Mouse (Mus musculus): ENCODE data around the gene Gm1110. TPM values are rescaled to one million over a fixed set of nuclear protein-coding genes. Genes with fewer than 3 reads are reported as not detected.
"Not testable (repeated sequence)": the region's sequence is repeated elsewhere in the genome, so short reads cannot be mapped to it uniquely, and the experiment has no call there.

Gene Gm1110
- total RNA-seq (2014; fragmentation: Nextera tagmentation) (not detected in 2 replicates), total RNA-seq (2017) (not detected in 2 replicates)

DNA sequence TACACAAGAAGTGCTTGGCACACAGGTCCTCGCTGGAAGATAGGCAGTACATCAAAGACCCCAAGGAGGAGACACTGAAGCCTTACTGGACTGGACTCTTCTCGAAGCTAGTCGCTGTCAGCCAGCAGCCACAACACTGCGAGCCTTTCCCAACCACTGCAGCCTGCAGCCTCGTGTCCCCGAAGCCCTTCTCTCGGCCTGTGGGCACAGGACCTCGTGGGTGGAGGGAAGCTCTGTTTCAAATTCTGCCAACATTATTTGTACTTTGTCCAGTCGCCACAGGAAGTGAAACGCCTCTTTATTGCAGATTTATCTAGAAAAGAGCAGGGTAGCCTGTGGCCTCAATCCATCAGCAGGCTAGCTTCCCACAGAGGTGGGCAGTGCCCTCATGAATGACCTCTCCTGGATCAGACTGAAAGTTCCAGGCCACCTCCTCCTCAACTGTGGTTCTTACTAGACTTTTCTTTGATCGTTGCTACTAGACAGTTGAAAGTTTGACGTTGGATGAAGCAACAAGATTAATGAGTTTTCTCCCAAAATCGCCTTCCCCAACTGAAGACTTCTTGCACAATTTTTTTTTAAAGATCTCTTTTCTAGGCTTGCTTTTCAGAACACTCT lies at the start of gene Gm1110:
Gene Gm1110 (minus strand): TSS at position 203 of the 618 bp plus-strand sequence.
- no peak for ATAC-seq (replicated peaks; ENCODE audit: low FRiP score, low TSS enrichment, poor library complexity, severe bottlenecking)

DNA sequence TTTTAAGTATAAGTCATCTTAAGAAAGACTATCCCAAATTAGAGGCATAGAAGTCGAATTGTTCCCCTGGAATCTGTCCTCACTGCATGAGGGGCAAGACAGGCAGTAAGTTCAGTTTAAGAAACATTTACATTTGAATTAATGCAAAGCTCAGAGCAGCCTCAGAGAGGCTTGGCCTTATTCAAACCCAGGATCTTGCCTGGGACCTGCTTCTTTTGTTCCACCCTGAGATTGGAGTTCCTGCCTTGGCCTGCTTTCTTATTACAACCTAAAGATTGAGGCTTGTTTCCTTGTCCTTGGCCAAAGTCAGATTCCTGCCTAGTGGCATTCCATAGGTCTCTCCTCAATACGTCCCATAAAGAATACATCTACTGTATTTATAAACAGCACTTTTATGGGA lies 24.9 kb upstream of the Gm1110 start:
- no peak for ATAC-seq (replicated peaks; ENCODE audit: low FRiP score, low TSS enrichment, poor library complexity, severe bottlenecking)

DNA sequence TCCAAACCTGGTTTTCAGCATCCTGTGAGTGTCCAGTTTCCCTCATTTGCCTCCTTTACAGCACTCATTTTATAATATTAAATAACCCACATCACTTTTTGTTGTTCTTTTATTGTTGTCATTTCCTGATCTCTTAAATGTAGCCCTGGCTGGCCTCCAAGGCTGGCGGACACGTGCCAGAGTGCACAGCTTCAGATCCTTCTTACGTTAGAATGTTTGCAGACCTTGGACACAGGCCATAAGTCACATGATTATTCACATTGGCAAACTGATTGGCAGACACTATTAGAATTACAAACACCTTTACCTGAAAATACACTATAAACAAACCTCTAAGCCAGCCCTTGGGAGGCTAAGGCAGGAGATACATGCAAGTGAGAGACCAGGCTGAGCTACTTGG lies 1.2 kb upstream of the Gm1110 start:
- ATAC-seq (replicated peaks; ENCODE audit: low FRiP score, low TSS enrichment, poor library complexity, severe bottlenecking): no peak

DNA sequence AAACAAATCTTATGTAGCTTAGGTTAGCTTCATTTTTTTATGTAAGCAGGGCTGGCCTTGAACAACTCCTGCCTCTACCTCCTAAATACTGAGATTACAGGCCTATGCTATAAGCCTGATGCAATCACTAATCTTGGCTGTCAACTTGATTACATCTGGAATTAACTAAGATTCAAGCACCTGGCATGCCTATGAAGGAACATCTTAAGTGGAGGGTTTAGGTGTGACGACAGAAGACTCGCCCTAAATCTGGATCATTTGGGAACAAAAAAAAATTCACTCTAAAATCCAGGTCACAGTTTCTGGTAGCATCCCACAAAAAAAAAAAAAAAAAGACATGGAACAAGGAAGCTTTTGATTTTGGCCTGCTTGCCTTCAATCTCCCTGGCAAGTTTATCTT lies 3.1 kb downstream of the Gm1110 start:
- ATAC-seq (replicated peaks; ENCODE audit: low FRiP score, low TSS enrichment, poor library complexity, severe bottlenecking): no peak

DNA sequence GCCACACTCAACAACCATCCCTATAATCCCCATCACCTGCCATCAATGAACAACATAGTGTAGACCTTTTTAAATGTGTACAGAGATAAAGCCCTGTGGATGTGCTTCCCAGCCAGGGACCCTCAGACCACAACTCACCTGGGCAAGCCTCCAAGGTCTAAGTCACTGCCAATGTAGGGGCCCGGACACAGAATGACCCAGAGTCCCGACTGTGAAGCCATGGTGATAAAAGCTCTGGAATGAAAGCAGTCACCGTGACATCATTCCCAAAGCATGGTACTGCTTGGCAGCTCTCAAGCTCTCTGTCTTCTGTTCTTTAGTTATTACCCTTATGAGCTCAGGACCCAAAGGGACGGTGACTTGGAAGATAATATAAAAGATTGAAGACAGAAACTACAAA lies 9.8 kb downstream of the Gm1110 start:
- no peak for ATAC-seq (replicated peaks; ENCODE audit: low FRiP score, low TSS enrichment, poor library complexity, severe bottlenecking)

DNA sequence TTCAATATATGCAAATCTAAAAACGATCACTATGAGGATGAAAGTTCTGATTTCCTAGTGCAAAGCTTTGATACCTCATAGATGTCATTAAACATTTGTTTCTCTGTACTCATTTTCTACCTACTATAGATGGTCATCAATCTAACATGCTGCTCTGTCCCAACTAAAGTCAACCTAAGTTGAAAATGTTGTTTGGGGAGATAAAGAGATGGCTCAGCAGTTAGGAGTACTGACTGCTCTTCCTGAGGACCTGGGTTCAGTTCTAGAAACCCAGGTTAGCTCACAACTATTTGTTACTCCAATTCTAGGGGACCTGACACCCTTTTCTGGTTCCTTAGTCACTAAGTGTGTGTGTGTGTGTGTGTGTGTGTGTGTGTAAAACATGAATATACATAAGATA lies 11.7 kb downstream of the Gm1110 start:
- ATAC-seq (replicated peaks; ENCODE audit: low FRiP score, low TSS enrichment, poor library complexity, severe bottlenecking): no peak

DNA sequence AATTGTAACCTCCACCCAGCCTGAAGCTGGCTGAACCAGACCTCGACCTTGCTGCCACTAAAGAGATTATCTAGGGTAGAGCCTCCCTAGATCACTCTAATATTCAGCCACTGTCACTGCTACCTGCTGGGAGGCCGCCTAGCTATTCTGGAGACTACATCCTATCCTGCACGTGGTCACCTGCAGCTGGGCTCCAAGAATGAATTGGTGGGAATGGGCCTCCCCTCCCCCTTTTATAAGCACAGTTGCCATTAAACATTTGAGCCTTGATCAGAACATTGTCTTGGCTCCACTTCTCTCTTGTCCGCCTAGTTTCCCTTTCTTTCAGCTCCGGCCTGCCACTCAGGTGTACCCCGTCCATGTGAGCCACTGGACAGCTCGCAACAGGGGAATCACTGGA lies 53.1 kb downstream of the Gm1110 start:
- ATAC-seq (replicated peaks; ENCODE audit: low FRiP score, low TSS enrichment, poor library complexity, severe bottlenecking): not testable (repeated sequence)

DNA sequence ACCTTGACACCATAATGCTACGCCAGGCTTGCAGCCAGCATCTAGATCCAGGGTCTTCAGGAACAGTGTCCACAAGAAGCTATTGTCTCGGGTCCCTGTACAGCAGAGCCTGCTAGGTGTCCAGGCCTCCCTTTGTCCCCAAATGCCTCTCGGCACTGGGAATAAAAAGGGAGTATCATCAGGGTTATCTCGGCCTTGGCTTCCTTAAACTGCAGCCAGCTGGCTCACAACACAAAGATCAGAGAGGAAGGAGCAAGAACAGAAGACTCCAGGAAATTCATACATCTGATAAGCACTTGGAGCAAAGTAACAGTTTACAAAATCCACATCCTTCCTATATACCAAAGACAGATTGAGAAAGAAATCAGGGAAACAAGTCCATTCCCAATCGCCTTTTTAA lies 62.2 kb downstream of the Gm1110 start, which contains the start of gene Glb1l3:
Gene Glb1l3 (minus strand): TSS at position 140 of the 400 bp plus-strand sequence.
- no peak for ATAC-seq (replicated peaks; ENCODE audit: low FRiP score, low TSS enrichment, poor library complexity, severe bottlenecking)

DNA sequence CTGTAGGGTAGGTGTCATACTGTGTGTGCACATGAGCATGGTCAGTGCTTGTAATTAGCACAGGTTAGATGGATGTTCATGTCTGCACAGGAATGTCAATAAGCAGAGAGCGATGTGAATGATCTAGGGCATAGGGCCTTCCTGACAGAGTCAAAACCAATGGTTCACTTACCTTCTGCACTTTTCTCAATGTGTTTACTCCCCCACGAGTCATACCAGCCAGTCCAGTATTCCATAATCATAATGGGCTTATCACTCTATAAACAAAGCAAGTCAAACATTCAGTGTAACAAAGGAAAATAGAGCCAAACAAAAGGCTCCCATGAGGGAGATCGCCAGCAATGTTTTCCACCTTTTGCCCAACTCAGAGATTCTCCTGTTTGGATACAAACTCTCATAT lies 91.8 kb downstream of the Gm1110 start:
- ATAC-seq (replicated peaks; ENCODE audit: low FRiP score, low TSS enrichment, poor library complexity, severe bottlenecking): no peak

Other genes with a start within 250 kb of the Gm1110 start
- gene B3gat1, start 189.4 kb downstream of the Gm1110 start, total RNA-seq (2014; fragmentation: Nextera tagmentation): not detected in 2 replicates
- not detected in 2 replicates for gene B3gat1, start 189.4 kb downstream of the Gm1110 start, total RNA-seq (2017)
- gene Glb1l2, start 116.6 kb downstream of the Gm1110 start, total RNA-seq (2014; fragmentation: Nextera tagmentation): not detected in 2 replicates
- not detected in 2 replicates for gene Glb1l2, start 116.6 kb downstream of the Gm1110 start, total RNA-seq (2017)
- not detected in 2 replicates for gene Glb1l3, start 62.2 kb downstream of the Gm1110 start, total RNA-seq (2014; fragmentation: Nextera tagmentation)
- gene Glb1l3, start 62.2 kb downstream of the Gm1110 start, total RNA-seq (2017): not detected in 2 replicates
- gene Acad8, start 76.5 kb upstream of the Gm1110 start, total RNA-seq (2014; fragmentation: Nextera tagmentation): 7.9 and 10.0 TPM in 2 replicates
- 9.1 and 10.9 TPM in 2 replicates for gene Acad8, start 76.5 kb upstream of the Gm1110 start, total RNA-seq (2017)
- 90.3 and 94.1 TPM in 2 replicates for gene Thyn1, start 76.6 kb upstream of the Gm1110 start, total RNA-seq (2014; fragmentation: Nextera tagmentation)
- 79.3 and 95.5 TPM in 2 replicates for gene Thyn1, start 76.6 kb upstream of the Gm1110 start, total RNA-seq (2017)
- gene Vps26b, start 107.0 kb upstream of the Gm1110 start, total RNA-seq (2014; fragmentation: Nextera tagmentation): 24.5 and 29.6 TPM in 2 replicates
- 33.4 and 34.7 TPM in 2 replicates for gene Vps26b, start 107.0 kb upstream of the Gm1110 start, total RNA-seq (2017)
- 69.3 and 79.4 TPM in 2 replicates for gene Ncapd3, start 107.1 kb upstream of the Gm1110 start, total RNA-seq (2014; fragmentation: Nextera tagmentation)
- 47.9 and 52.1 TPM in 2 replicates for gene Ncapd3, start 107.1 kb upstream of the Gm1110 start, total RNA-seq (2017)
- not detected in 2 replicates for gene Jam3, start 232.3 kb upstream of the Gm1110 start, total RNA-seq (2014; fragmentation: Nextera tagmentation)
- gene Jam3, start 232.3 kb upstream of the Gm1110 start, total RNA-seq (2017): not detected in 2 replicates